Mouse (Mus musculus): ENCODE results near the gene Nell2.

The Nell2 gene

GRCm38 (mm10) chr15:95444586-95444985, 83.8 kb downstream of the Nell2 start:
- H3K9me3 ChIP-seq (ENCODE audit: low read length): no peaks in the 10 kb centered on the region
- no peak overlapping the region for H3K4me3 ChIP-seq (replicated peaks; ENCODE audit: low read length)
- TF ChIP-seq POU5F1 (IDR thresholded peaks at IDR 0.05; ENCODE audit: borderline replicate concordance, low read length) (no peak), CTCF (conservative IDR thresholded peaks at IDR 0.05; ENCODE audit: low read length) (no peak), NANOG (IDR thresholded peaks at IDR 0.05; ENCODE audit: borderline replicate concordance, low read length) (no peak)
- no peaks in the 10 kb centered on the region for H3K27me3 ChIP-seq (ENCODE audit: insufficient read depth, low read length)
- H3K36me3 ChIP-seq (ENCODE audit: insufficient read depth, low read length): no peaks in the 10 kb centered on the region
- H3K4me1 ChIP-seq (replicated peaks; ENCODE audit: low read depth, low read length): no peaks in the 10 kb centered on the region

GRCm38 (mm10) chr15:95437740-95438139, 90.6 kb downstream of the Nell2 start:
- TF ChIP-seq NANOG (IDR thresholded peaks at IDR 0.05; ENCODE audit: borderline replicate concordance, low read length): no peak
- no peak for TF ChIP-seq CTCF (conservative IDR thresholded peaks at IDR 0.05; ENCODE audit: low read length)
- TF ChIP-seq POU5F1 (IDR thresholded peaks at IDR 0.05; ENCODE audit: borderline replicate concordance, low read length): no peak
- Histone ChIP-seq H3K36me3 (ENCODE audit: insufficient read depth, low read length) (no peaks in the 10 kb centered on the region), H3K4me3 (replicated peaks; ENCODE audit: low read length) (no peak overlapping the region), H3K4me1 (replicated peaks; ENCODE audit: low read depth, low read length) (no peaks in the 10 kb centered on the region), H3K9me3 (ENCODE audit: low read length) (no peaks in the 10 kb centered on the region), H3K27me3 (ENCODE audit: insufficient read depth, low read length) (no peaks in the 10 kb centered on the region)

- Histone ChIP-seq H3K4me1 (replicated peaks; ENCODE audit: low read depth, low read length) (no peaks in the 10 kb centered on the region), H3K4me3 (replicated peaks; ENCODE audit: low read length) (no peak overlapping the region), H3K9me3 (ENCODE audit: low read length) (no peaks in the 10 kb centered on the region), H3K36me3 (ENCODE audit: insufficient read depth, low read length) (no peaks in the 10 kb centered on the region), H3K27me3 (ENCODE audit: insufficient read depth, low read length) (no peaks in the 10 kb centered on the region)
- TF ChIP-seq NANOG (IDR thresholded peaks at IDR 0.05; ENCODE audit: borderline replicate concordance, low read length) (no peak), CTCF (conservative IDR thresholded peaks at IDR 0.05; ENCODE audit: low read length) (no peak), POU5F1 (IDR thresholded peaks at IDR 0.05; ENCODE audit: borderline replicate concordance, low read length) (no peak)
These were observed 92.1 kb downstream of the Nell2 start for GRCm38 (mm10) chr15:95436261-95436660.

GRCm38 (mm10) chr15:95431156-95431799, 97.1 kb downstream of the Nell2 start:
- no peak for TF ChIP-seq NANOG (IDR thresholded peaks at IDR 0.05; ENCODE audit: borderline replicate concordance, low read length)
- no peaks in the 10 kb centered on the region for H3K9me3 ChIP-seq (ENCODE audit: low read length)

GRCm38 (mm10) chr15:95430000-95430399, 98.4 kb downstream of the Nell2 start:
- no peaks in the 10 kb centered on the region for H3K36me3 ChIP-seq (ENCODE audit: insufficient read depth, low read length)
- no peaks in the 10 kb centered on the region for H3K9me3 ChIP-seq (ENCODE audit: low read length)
- no peak for TF ChIP-seq NANOG (IDR thresholded peaks at IDR 0.05; ENCODE audit: borderline replicate concordance, low read length)
- no peaks in the 10 kb centered on the region for H3K27me3 ChIP-seq (ENCODE audit: insufficient read depth, low read length)
- no peak overlapping the region for H3K4me3 ChIP-seq (replicated peaks; ENCODE audit: low read length)
- no peaks in the 10 kb centered on the region for H3K4me1 ChIP-seq (replicated peaks; ENCODE audit: low read depth, low read length)

More at GRCm38 (mm10) chr15:95431156-95431799, 97.1 kb downstream of the Nell2 start:
- Histone ChIP-seq H3K36me3 (ENCODE audit: insufficient read depth, low read length) (no peaks in the 10 kb centered on the region), H3K27me3 (ENCODE audit: insufficient read depth, low read length) (no peaks in the 10 kb centered on the region), H3K4me3 (replicated peaks; ENCODE audit: low read length) (no peak overlapping the region), H3K4me1 (replicated peaks; ENCODE audit: low read depth, low read length) (no peaks in the 10 kb centered on the region)

- TF ChIP-seq CTCF (conservative IDR thresholded peaks at IDR 0.05; ENCODE audit: low read length): no peak
- TF ChIP-seq POU5F1 (IDR thresholded peaks at IDR 0.05; ENCODE audit: borderline replicate concordance, low read length): no peak
- TF ChIP-seq NANOG (IDR thresholded peaks at IDR 0.05; ENCODE audit: borderline replicate concordance, low read length): no peak
- Histone ChIP-seq H3K4me3 (replicated peaks; ENCODE audit: low read length) (no peak overlapping the region), H3K36me3 (ENCODE audit: insufficient read depth, low read length) (no peaks in the 10 kb centered on the region), H3K27me3 (ENCODE audit: insufficient read depth, low read length) (no peaks in the 10 kb centered on the region), H3K9me3 (ENCODE audit: low read length) (no peaks in the 10 kb centered on the region), H3K4me1 (replicated peaks; ENCODE audit: low read depth, low read length) (no peaks in the 10 kb centered on the region)
These were observed 100.2 kb downstream of the Nell2 start for GRCm38 (mm10) chr15:95428003-95428663.

GRCm38 (mm10) chr15:95425085-95425484, 103.3 kb downstream of the Nell2 start:
- TF ChIP-seq CTCF (conservative IDR thresholded peaks at IDR 0.05; ENCODE audit: low read length) (no peak), NANOG (IDR thresholded peaks at IDR 0.05; ENCODE audit: borderline replicate concordance, low read length) (no peak)
- H3K4me3 ChIP-seq (replicated peaks; ENCODE audit: low read length): no peak overlapping the region
- H3K4me1 ChIP-seq (replicated peaks; ENCODE audit: low read depth, low read length): no peaks in the 10 kb centered on the region
- no peaks in the 10 kb centered on the region for H3K36me3 ChIP-seq (ENCODE audit: insufficient read depth, low read length)
- no peaks in the 10 kb centered on the region for H3K27me3 ChIP-seq (ENCODE audit: insufficient read depth, low read length)
- H3K9me3 ChIP-seq (ENCODE audit: low read length): no peaks in the 10 kb centered on the region

GRCm38 (mm10) chr15:95422226-95422950, 106.0 kb downstream of the Nell2 start:
- Histone ChIP-seq H3K4me3 (replicated peaks; ENCODE audit: low read length) (no peak overlapping the region), H3K4me1 (replicated peaks; ENCODE audit: low read depth, low read length) (no peaks in the 10 kb centered on the region), H3K36me3 (ENCODE audit: insufficient read depth, low read length) (no peaks in the 10 kb centered on the region), H3K9me3 (ENCODE audit: low read length) (no peaks in the 10 kb centered on the region), H3K27me3 (ENCODE audit: insufficient read depth, low read length) (no peaks in the 10 kb centered on the region)
- TF ChIP-seq CTCF (conservative IDR thresholded peaks at IDR 0.05; ENCODE audit: low read length): no peak
- TF ChIP-seq POU5F1 (IDR thresholded peaks at IDR 0.05; ENCODE audit: borderline replicate concordance, low read length): no peak
- TF ChIP-seq NANOG (IDR thresholded peaks at IDR 0.05; ENCODE audit: borderline replicate concordance, low read length): no peak
